ENCODE assay signal across 8 mouse cellular contexts in genomic region chr7:67961567-67962267, GRCm38 (mm10). TPM values are rescaled to one million over a fixed set of nuclear protein-coding genes. Genes with fewer than 3 reads are reported as not detected.
A peak's percentile ranks its signal among the peaks of the same experiment; 100 is the strongest.
DNase-seq lines count a peak whose midpoint lies in the region; ATAC-seq and TF ChIP-seq lines count a peak whose summit lies in the region.

No protein-coding gene starts in this region.

- H3K27me3 ChIP-seq in midbrain, embryonic 14.5 days (ENCODE audit: control insufficient read depth, insufficient read depth, low read length): no peaks in the 10 kb centered on the region
- no peaks in the 10 kb centered on the region for H3K27me3 ChIP-seq in spleen, adult 2 months (ENCODE audit: control insufficient read depth, insufficient read depth, low read length)

- peak; percentile 39 for DNase-seq in 3134 (ENCODE audit: extremely low read depth, insufficient read length, low spot score)
- DNase-seq in adrenal gland, adult 8-10 months: peak; percentile 76
- DNase-seq in embryo, embryonic 9.5 days (ENCODE audit: extremely low spot score): peak; percentile 84
- peak; percentile 85 to 90 for DNase-seq in heart, adult 18-20 months
- peak; percentile 75 for DNase-seq in kidney, adult 11 months
- DNase-seq in left cerebral cortex, postnatal 4 days: peak; percentile 85
- peak; percentile 89 for DNase-seq in midbrain, embryonic 14.5 days
- DNase-seq in spleen, adult 2 months (ENCODE audit: low read depth in 1 of 2, low spot score in 2 of 2): peak in 1 of 2 experiments; percentile 69

- no peak for TF ChIP-seq POLR2A in spleen, adult 2 months (IDR thresholded peaks at IDR 0.05; ENCODE audit: low read depth, low read length)

- WGBS in midbrain, embryonic 14.5 days: 12% methylated on average over 14 of the region's 14 CpGs
- WGBS in spleen, adult 2 months: 24% methylated on average over 14 of the region's 14 CpGs

- intact Hi-C loops in left cerebral cortex, postnatal 4 days (cut with DNase I): no loop called here

- peak; percentile 90; the same call in 1 of the 2 replicates for TF ChIP-seq CTCF in spleen, adult 2 months (IDR thresholded peaks at IDR 0.05; ENCODE audit: extremely low read depth, insufficient read depth, insufficient read length, insufficient replicate concordance)

- no peaks in the 10 kb centered on the region for H3K36me3 ChIP-seq in midbrain, embryonic 14.5 days (ENCODE audit: control insufficient read depth, insufficient read depth, low read length)
- no peaks in the 10 kb centered on the region for H3K36me3 ChIP-seq in spleen, adult 2 months (ENCODE audit: control insufficient read depth, insufficient read depth, low read length)

- peak; percentile 64; the same call in 1 of the 2 replicates for ATAC-seq in midbrain, embryonic 14.5 days (ENCODE audit: low FRiP score, low TSS enrichment)

- H3K4me3 ChIP-seq in midbrain, embryonic 14.5 days (replicated peaks; ENCODE audit: low read depth, low read length): no peak overlapping the region
- H3K4me3 ChIP-seq in spleen, adult 2 months (ENCODE audit: extremely low read depth, insufficient read depth, insufficient read length): no peak overlapping the region

- no peak overlapping the region for H3K9ac ChIP-seq in midbrain, embryonic 14.5 days (replicated peaks; ENCODE audit: low read length)

- H3K9me3 ChIP-seq in midbrain, embryonic 14.5 days (ENCODE audit: control insufficient read depth, low read length): no peaks in the 10 kb centered on the region

- H3K4me1 ChIP-seq in midbrain, embryonic 14.5 days (ENCODE audit: control insufficient read depth, insufficient read depth, low read length): peaks cover 11% of the 10 kb centered on the region
- H3K4me1 ChIP-seq in spleen, adult 2 months (ENCODE audit: control insufficient read depth, insufficient read depth, insufficient read length): no peaks in the 10 kb centered on the region

- no peak overlapping the region for H3K4me2 ChIP-seq in midbrain, embryonic 14.5 days (ENCODE audit: low read length)

- H3K27ac ChIP-seq in midbrain, embryonic 14.5 days (replicated peaks; ENCODE audit: low read depth, low read length): no peak overlapping the region
- no peak overlapping the region for H3K27ac ChIP-seq in spleen, adult 2 months (ENCODE audit: insufficient read depth, low read length)

RNA-seq across cellular contexts. Expression of gene Igf1r, which starts 9.1 kb away (rescaled TPM):
- total RNA-seq in adrenal gland, adult 8-10 months (2022): 100 to 1,000 TPM in 2 of 4 experiments, 10 to 100 TPM in 2; 81.3 to 138 (median 103) TPM
- total RNA-seq in heart, adult 18-20 months (2021): 10 to 100 TPM; 10.1 to 15.5 TPM
- 10 to 100 TPM; 64.2 to 70.0 TPM for total RNA-seq in left cerebral cortex, postnatal 4 days (2021)
- polyA plus RNA-seq in midbrain, embryonic 14.5 days (2014; fragmentation: Nextera tagmentation; extraction: Ambion mirVana): 25.8 and 34.1 TPM in 2 replicates
- polyA plus RNA-seq in spleen, adult 2 months (2012; rRNA removed): 2.7 and 3.2 TPM in 2 replicates
